Mouse (Mus musculus): Measurements from ENCODE around the gene Gm572. TPM values are rescaled to one million over a fixed set of nuclear protein-coding genes. Genes with fewer than 3 reads are reported as not detected.
A peak's percentile ranks its signal among the peaks of the same experiment; 100 is the strongest.

The Gm572 gene
- total RNA-seq, 2 experiments from 2014 or later, result 7.3 to 8.7 TPM

GRCm38 (mm10) chr4:148625756-148626622 is 17.1 kb upstream of the Gm572 start:
- DNase-seq (ENCODE audit: low spot score in 2 of 2), result peak in 1 of 2 experiments; percentile 64

GRCm38 (mm10) chr4:148626623-148627185 is 16.4 kb upstream of the Gm572 start, which contains the start of gene Tardbp:
Gene Tardbp, minus strand, starts transcription at chr4:148627019.
- peak; percentile 96 to 99 for DNase-seq (ENCODE audit: low spot score in 2 of 2)

- DNase-seq (ENCODE audit: low spot score in 2 of 2), result no peak
Observed at GRCm38 (mm10) chr4:148627246-148627645, 15.9 kb upstream of the Gm572 start.

- DNase-seq (ENCODE audit: low spot score in 2 of 2), result no peak
Observed at GRCm38 (mm10) chr4:148632013-148632692, 11.0 kb upstream of the Gm572 start.

GRCm38 (mm10) chr4:148633395-148634061 is 9.6 kb upstream of the Gm572 start:
- no peak for DNase-seq (ENCODE audit: low spot score in 2 of 2)

- no peak for DNase-seq (ENCODE audit: low spot score in 2 of 2)
Observed at GRCm38 (mm10) chr4:148635309-148635708, 7.8 kb upstream of the Gm572 start.

- DNase-seq (ENCODE audit: low spot score in 2 of 2), result no peak
Observed at GRCm38 (mm10) chr4:148638302-148638701, 4.8 kb upstream of the Gm572 start.

GRCm38 (mm10) chr4:148639455-148639854 is 3.7 kb upstream of the Gm572 start:
- no peak for DNase-seq (ENCODE audit: low spot score in 2 of 2)

- DNase-seq (ENCODE audit: low spot score in 2 of 2), result no peak
Observed at GRCm38 (mm10) chr4:148641121-148641520, 2.0 kb upstream of the Gm572 start.

GRCm38 (mm10) chr4:148644157-148644511 is 1.0 kb downstream of the Gm572 start:
- DNase-seq (ENCODE audit: low spot score in 2 of 2), result peak in 1 of 2 experiments; percentile 56

- no peak for DNase-seq (ENCODE audit: low spot score in 2 of 2)
Observed at GRCm38 (mm10) chr4:148644926-148645325, 1.8 kb downstream of the Gm572 start.

- no peak for DNase-seq (ENCODE audit: low spot score in 2 of 2)
Observed at GRCm38 (mm10) chr4:148646616-148647015, 3.5 kb downstream of the Gm572 start.

GRCm38 (mm10) chr4:148649309-148649708 is 6.2 kb downstream of the Gm572 start:
- no peak for DNase-seq (ENCODE audit: low spot score in 2 of 2)

GRCm38 (mm10) chr4:148651045-148651444 is 7.9 kb downstream of the Gm572 start:
- DNase-seq (ENCODE audit: low spot score in 2 of 2), result no peak

- DNase-seq (ENCODE audit: low spot score in 2 of 2), result no peak
Observed at GRCm38 (mm10) chr4:148654701-148655398, 11.7 kb downstream of the Gm572 start.

GRCm38 (mm10) chr4:148656691-148657258 is 13.7 kb downstream of the Gm572 start:
- DNase-seq (ENCODE audit: low spot score in 2 of 2), result no peak

GRCm38 (mm10) chr4:148657776-148658175 is 14.7 kb downstream of the Gm572 start:
- DNase-seq (ENCODE audit: low spot score in 2 of 2), result no peak

- DNase-seq (ENCODE audit: low spot score in 2 of 2), result no peak
Observed at GRCm38 (mm10) chr4:148660174-148660573, 17.1 kb downstream of the Gm572 start.

- DNase-seq (ENCODE audit: low spot score in 2 of 2), result peak in 1 of 2 experiments; percentile 69
Observed at GRCm38 (mm10) chr4:148662168-148662965, 19.2 kb downstream of the Gm572 start.

- no peak for DNase-seq (ENCODE audit: low spot score in 2 of 2)
Observed at GRCm38 (mm10) chr4:148663326-148663725, 20.2 kb downstream of the Gm572 start.
